Mouse (Mus musculus): ENCODE data around the gene Sufu. TPM values are rescaled to one million over a fixed set of nuclear protein-coding genes. Genes with fewer than 3 reads are reported as not detected.

Gene Sufu
- total and polyA plus RNA-seq, 3 experiments: 11.4 to 42.5 TPM; not detected in 1

DNA sequence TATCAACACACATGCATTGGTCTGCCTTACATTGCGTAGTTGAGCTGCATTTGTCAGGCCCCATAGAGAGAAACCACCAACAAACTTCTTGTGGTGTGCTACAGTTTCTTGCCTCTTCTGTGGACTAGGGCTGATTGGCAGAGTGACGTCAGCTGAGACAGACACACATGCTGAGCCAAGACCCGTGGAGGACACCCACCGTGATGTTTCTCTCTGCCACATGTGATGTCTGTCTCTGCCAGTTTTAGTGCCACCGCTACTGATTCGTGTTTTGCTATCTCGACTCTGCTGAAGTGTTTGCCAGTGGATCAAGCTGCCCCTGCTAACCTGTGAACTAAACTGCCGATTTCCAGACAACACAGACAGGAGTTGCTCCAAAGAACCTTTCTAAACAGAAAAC, 34.6 kb upstream of the Sufu start:
- Histone ChIP-seq H3K27ac (ENCODE audit: control insufficient read depth, low read depth, low read length) (no peak overlapping the region), H3K4me1 (ENCODE audit: control insufficient read depth in 1 of 2, insufficient read depth in 2 of 2, low read length in 2 of 2) (peaks cover 5 to 10% of the 10 kb centered on the region in 2 experiments; a peak in 3 of 4 replicates), H3K4me3 (ENCODE audit: control insufficient read depth in 1 of 2, insufficient read depth in 1 of 2, low read depth in 2 of 2, low read length in 2 of 2) (no peak overlapping the region), H3K9me3 (replicated peaks; ENCODE audit: insufficient read depth, low read length) (no peaks in the 10 kb centered on the region), H3K27me3 (ENCODE audit: control insufficient read depth in 1 of 2, insufficient read depth in 2 of 2, low read length in 2 of 2) (no peaks in the 10 kb centered on the region), H3K36me3 (ENCODE audit: control insufficient read depth in 1 of 2, insufficient read depth in 2 of 2, low read length in 2 of 2) (peaks cover 0 to 5% of the 10 kb centered on the region in 2 experiments; a peak in 2 of 4 replicates), H3K9ac (ENCODE audit: control insufficient read depth, low read depth, low read length, poor library complexity, severe bottlenecking) (no peak overlapping the region), H3K79me2 (ENCODE audit: control insufficient read depth, insufficient read depth, low read length, poor library complexity) (no peaks in the 10 kb centered on the region)
- no peak for DNase-seq (ENCODE audit: low read depth, low spot score)
- TF ChIP-seq GABPA (IDR thresholded peaks at IDR 0.05; ENCODE audit: low read depth, low read length): no peak
- no peak for TF ChIP-seq POLR2AphosphoS5 (IDR thresholded peaks at IDR 0.05; ENCODE audit: borderline replicate concordance, low read depth, low read length)
- TF ChIP-seq POLR2A (IDR thresholded peaks at IDR 0.05; ENCODE audit: control insufficient read depth in 1 of 2, insufficient read depth in 1 of 2, low read depth in 1 of 2, low read length in 2 of 2, poor library complexity in 1 of 2): no peak
- TF ChIP-seq UBTF (IDR thresholded peaks at IDR 0.05; ENCODE audit: borderline replicate concordance, insufficient read depth, low read depth, low read length): no peak
- TF ChIP-seq RAD21 (IDR thresholded peaks at IDR 0.05; ENCODE audit: low read depth, low read length): no peak
- no peak for TF ChIP-seq TBP (IDR thresholded peaks at IDR 0.05; ENCODE audit: low read depth, low read length)
- TF ChIP-seq SIN3A (IDR thresholded peaks at IDR 0.05; ENCODE audit: low read length): no peak
- no peak for TF ChIP-seq ELF1 (IDR thresholded peaks at IDR 0.05; ENCODE audit: low read depth, low read length)
- no peak for TF ChIP-seq MYC (IDR thresholded peaks at IDR 0.05; ENCODE audit: low read depth, low read length)
- no peak for TF ChIP-seq MAZ (IDR thresholded peaks at IDR 0.05; ENCODE audit: low read depth, low read length)
- TF ChIP-seq MXI1 (IDR thresholded peaks at IDR 0.05; ENCODE audit: low read depth, low read length): no peak
- no peak for TF ChIP-seq TCF12 (IDR thresholded peaks at IDR 0.05; ENCODE audit: low read depth, low read length)
- TF ChIP-seq E2F4 (IDR thresholded peaks at IDR 0.05; ENCODE audit: borderline replicate concordance, low read depth, low read length): no peak
- no peak for TF ChIP-seq BHLHE40 (IDR thresholded peaks at IDR 0.05; ENCODE audit: borderline replicate concordance, low read depth, low read length)
- TF ChIP-seq JUND (IDR thresholded peaks at IDR 0.05; ENCODE audit: low read depth, low read length): no peak
- no peak for TF ChIP-seq EP300 (IDR thresholded peaks at IDR 0.05; ENCODE audit: low read depth in 1 of 2, low read length in 2 of 2)
- TF ChIP-seq TAL1 (IDR thresholded peaks at IDR 0.05; ENCODE audit: low read length): no peak
- no peak for TF ChIP-seq SMC3 (IDR thresholded peaks at IDR 0.05; ENCODE audit: low read depth, low read length)
- TF ChIP-seq POLR2AphosphoS2 (IDR thresholded peaks at IDR 0.05; ENCODE audit: low read length): no peak
- TF ChIP-seq MEF2A (IDR thresholded peaks at IDR 0.05; ENCODE audit: extremely low read depth, insufficient replicate concordance, low read depth, low read length, poor library complexity, severe bottlenecking): no peak

DNA sequence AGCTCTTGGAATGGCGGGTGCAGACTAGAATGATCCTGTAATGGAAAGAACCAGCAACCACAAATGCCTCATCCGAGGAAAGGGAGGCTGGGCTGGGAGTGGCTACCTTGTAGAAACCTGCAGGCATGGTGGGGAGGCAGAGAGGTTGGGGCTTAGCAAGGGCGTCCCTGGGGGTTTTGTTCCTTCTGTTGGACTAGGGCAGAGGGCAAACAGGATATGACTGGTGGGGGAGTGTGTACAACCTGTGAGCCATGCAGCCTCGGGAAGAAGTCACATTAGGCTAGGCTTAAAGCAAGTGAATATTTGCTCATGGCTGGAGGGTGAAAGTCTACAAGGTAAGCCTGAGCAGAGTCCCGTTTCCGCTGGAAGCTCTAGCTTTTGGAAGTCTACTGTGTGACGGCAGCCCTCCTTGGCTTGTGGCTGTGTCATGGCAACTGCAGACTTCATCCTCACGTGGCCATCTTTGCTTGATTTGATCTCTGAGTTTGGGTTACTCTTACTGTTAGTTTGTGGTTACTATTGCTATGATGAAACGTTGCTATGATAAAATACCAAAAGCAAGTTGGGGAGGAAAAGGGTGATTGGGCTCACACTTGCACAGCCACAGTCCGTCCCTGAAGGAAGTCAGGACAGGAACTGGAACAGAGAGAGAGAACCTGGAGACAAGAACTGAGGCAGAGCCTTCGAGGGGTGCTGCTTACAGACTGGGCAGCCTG, 33.2 kb upstream of the Sufu start:
- H3K27me3 ChIP-seq (ENCODE audit: control insufficient read depth in 1 of 2, insufficient read depth in 2 of 2, low read length in 2 of 2): no peaks in the 10 kb centered on the region
- no peak overlapping the region for H3K4me3 ChIP-seq (ENCODE audit: control insufficient read depth in 1 of 2, insufficient read depth in 1 of 2, low read depth in 2 of 2, low read length in 2 of 2)
- no peak overlapping the region for H3K9ac ChIP-seq (ENCODE audit: control insufficient read depth, low read depth, low read length, poor library complexity, severe bottlenecking)
- no peaks in the 10 kb centered on the region for H3K36me3 ChIP-seq (ENCODE audit: control insufficient read depth in 1 of 2, insufficient read depth in 2 of 2, low read length in 2 of 2)
- no peak overlapping the region for H3K27ac ChIP-seq (ENCODE audit: control insufficient read depth, low read depth, low read length)
- DNase-seq (ENCODE audit: low read depth, low spot score): no peak
- H3K9me3 ChIP-seq (replicated peaks; ENCODE audit: insufficient read depth, low read length): no peaks in the 10 kb centered on the region
- TF ChIP-seq NELFE (IDR thresholded peaks at IDR 0.05; ENCODE audit: low read depth, low read length) (no peak), MAFK (IDR thresholded peaks at IDR 0.05; ENCODE audit: borderline replicate concordance, low read depth, low read length) (no peak), HCFC1 (IDR thresholded peaks at IDR 0.05; ENCODE audit: low read depth, low read length) (no peak), TAL1 (IDR thresholded peaks at IDR 0.05; ENCODE audit: low read length) (no peak), ETS1 (IDR thresholded peaks at IDR 0.05; ENCODE audit: low read depth, low read length) (no peak), POLR2AphosphoS2 (IDR thresholded peaks at IDR 0.05; ENCODE audit: low read length) (no peak), ZNF384 (IDR thresholded peaks at IDR 0.05; ENCODE audit: low read depth, low read length) (no peak), CHD1 (IDR thresholded peaks at IDR 0.05; ENCODE audit: low read depth, low read length) (no peak), RCOR1 (IDR thresholded peaks at IDR 0.05; ENCODE audit: low read depth, low read length) (no peak), MYB (IDR thresholded peaks at IDR 0.05; ENCODE audit: low read depth, low read length) (no peak)
- H3K79me2 ChIP-seq (ENCODE audit: control insufficient read depth, insufficient read depth, low read length, poor library complexity): no peaks in the 10 kb centered on the region
- H3K4me1 ChIP-seq (ENCODE audit: control insufficient read depth in 1 of 2, insufficient read depth in 2 of 2, low read length in 2 of 2): 0 out of 4 replicates have a peak, but pooled peaks cover 0 to under 1% of the 10 kb centered on the region in 2 experiments
